Mouse (Mus musculus): ENCODE data around the gene Cacna1s. TPM values are rescaled to one million over a fixed set of nuclear protein-coding genes. Genes with fewer than 3 reads are reported as not detected.
A peak's percentile ranks its signal among the peaks of the same experiment; 100 is the strongest.

Gene Cacna1s
- polyA plus RNA-seq (2015; fragmentation: Nextera tagmentation; extraction: Ambion mirVana), result 0.10 and 0.29 TPM in 2 replicates

DNA sequence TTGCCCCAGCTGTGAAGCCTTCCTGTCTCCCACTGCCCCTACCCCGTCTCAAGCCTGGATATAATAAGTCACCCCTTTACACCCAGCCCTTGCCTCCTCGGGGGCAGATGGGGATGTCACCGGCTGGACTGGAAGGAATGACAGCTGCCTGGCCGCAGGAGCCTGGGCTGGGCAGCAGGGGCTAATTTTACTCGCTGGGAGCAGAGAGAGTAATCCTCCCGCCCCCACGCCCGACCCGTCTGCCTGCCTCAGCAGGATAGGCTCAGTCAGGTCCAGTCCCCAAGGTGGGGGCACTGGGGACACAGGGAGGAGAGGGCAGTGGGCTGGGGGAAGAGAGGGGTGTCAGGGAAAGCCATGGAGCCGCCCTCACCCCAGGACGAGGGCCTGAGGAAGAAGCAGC is at the start of gene Cacna1s:
TSS of gene Cacna1s (plus strand) at position 204 of the 400 bp plus-strand sequence.
- Histone ChIP-seq H3K27me3 (peaks cover 52% of the 10 kb centered on the region), H3K9me3 (no peaks in the 10 kb centered on the region), H3K4me3 (no peak within 1 kb of the TSS), H3K27ac (no peak within 1 kb of the TSS), H3K4me2 (no peak within 1 kb of the TSS), H3K4me1 (replicated peaks) (peaks cover 23% of the 10 kb centered on the region), H3K36me3 (no peaks in the 10 kb centered on the region), H3K9ac (peak within 1 kb of the TSS; percentile 24; the same call in 1 of the 2 replicates)
- ATAC-seq (ENCODE audit: low FRiP score), result no peak
- WGBS, result 40% methylated on average over 11 of the region's 11 CpGs

DNA sequence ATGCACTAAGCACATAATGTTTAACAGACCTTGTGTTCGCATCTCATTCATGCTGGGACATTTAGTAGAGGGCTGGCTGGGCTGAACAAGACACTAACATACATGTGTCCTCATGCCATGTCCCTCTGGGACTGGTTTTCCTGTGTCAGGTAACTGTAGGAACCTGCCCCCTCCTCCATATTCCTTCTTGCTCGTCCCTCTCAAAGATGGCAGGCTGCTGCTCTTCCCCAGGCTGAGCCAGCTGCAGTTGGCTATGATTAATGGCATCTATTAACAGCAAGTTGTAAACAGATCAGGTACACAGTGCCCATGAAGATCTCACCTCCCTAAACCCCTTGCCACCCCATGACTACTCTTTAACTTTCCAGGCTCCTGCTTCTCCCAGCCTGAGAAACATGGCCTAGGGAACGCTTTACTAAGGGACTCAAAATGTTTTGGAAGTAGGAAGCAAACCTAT is 46.2 kb upstream of the Cacna1s start, which contains the start of gene Igfn1:
TSS of gene Igfn1 (minus strand) at position 51 of the 457 bp plus-strand sequence.
- H3K9me3 ChIP-seq, result no peaks in the 10 kb centered on the region
- no peak for ATAC-seq (ENCODE audit: low FRiP score)
- H3K27me3 ChIP-seq, result peaks cover 31% of the 10 kb centered on the region
- no peak within 1 kb of the TSS; the same call in 1 of the 2 replicates for H3K4me3 ChIP-seq
- H3K9ac ChIP-seq, result no peak within 1 kb of the TSS
- H3K4me1 ChIP-seq (replicated peaks), result peaks cover 12% of the 10 kb centered on the region
- WGBS, result 78% methylated on average over 3 of the region's 3 CpGs
- H3K36me3 ChIP-seq, result no peaks in the 10 kb centered on the region
- no peak within 1 kb of the TSS for H3K27ac ChIP-seq
- H3K4me2 ChIP-seq, result peak within 1 kb of the TSS; percentile 64

DNA sequence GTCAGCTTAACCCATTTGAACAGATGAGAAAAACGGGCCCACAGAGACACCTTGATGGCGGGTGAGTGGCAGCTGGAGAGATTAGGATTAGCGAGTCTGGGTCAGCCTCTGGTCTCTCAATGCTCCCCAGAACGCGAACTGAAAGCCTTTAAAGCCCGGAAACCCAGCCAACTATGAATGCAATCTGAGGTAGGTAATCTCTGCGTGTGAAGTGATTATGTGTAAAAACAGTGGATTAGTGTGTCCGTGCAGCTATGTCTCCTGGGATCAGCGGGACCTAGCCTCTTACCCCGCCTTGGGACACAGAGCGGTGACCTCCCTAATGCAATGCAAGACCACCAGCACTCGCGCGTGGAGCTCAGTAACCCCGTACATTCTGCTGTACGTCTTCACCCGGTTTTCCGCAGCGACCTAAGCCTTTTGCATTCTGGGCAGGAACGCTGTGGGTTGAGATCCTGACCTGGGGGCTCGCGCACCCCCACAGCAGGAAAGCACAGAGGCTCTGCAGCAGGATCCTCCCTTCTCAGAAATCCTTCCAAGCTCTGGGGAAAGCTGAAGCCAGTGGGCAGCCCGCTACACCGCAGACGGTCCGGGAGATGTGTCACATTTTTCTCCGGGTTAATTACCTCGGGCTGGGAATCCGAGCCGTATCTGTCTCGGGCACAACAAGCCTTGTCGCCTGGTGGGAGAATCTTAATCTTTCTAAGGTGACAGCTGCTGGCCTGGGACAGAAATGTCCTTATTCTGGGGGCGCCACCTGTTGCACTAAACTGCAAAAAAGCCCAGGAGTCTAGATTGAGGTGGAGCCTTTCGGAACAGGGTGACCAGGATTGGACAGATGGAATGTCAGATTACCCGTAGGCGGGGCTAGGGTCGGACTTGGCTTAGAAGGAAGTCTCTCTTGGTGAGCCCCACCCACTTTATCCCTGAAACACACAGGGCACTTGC is 45.1 kb upstream of the Cacna1s start, which contains the start of gene Tmem9:
TSS of gene Tmem9 (plus strand) at position 940 of the 948 bp plus-strand sequence.
- 3% methylated on average over 37 of the region's 37 CpGs for WGBS
- peak; percentile 79 for ATAC-seq (ENCODE audit: low FRiP score)
- Histone ChIP-seq H3K36me3 (no peaks in the 10 kb centered on the region), H3K4me1 (replicated peaks) (peaks cover 12% of the 10 kb centered on the region), H3K27ac (no peak within 1 kb of the TSS), H3K9ac (peak within 1 kb of the TSS; percentile 49), H3K27me3 (peaks cover 31% of the 10 kb centered on the region), H3K4me3 (peak within 1 kb of the TSS; percentile 39), H3K9me3 (no peaks in the 10 kb centered on the region), H3K4me2 (peak within 1 kb of the TSS; percentile 64)

DNA sequence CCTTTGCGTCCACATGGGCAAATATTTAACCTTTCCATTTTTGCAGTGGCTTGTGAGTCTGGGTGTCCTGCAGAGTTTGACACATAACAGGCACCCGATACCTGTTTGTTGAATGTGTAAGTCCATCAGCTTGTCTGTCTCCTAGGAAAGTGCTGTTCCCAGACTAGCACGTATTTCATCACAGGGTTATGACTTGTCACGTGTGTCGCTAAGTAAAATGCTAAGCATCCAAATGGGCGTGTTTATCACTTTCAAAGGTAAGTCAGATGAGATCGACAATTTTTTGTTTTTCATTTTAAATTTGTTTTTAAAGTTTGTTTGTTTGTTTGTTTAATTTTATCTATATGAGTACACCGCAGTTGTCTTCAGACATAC is 44.4 kb upstream of the Cacna1s start:
- Histone ChIP-seq H3K9ac (no peak overlapping the region), H3K27me3 (peaks cover 31% of the 10 kb centered on the region), H3K36me3 (no peaks in the 10 kb centered on the region), H3K4me2 (peak overlapping the region; percentile 64), H3K9me3 (no peaks in the 10 kb centered on the region), H3K4me3 (peak overlapping the region; percentile 39), H3K4me1 (replicated peaks) (peaks cover 12% of the 10 kb centered on the region), H3K27ac (no peak overlapping the region)
- 0 out of 2 replicates have a peak, but pooled peaks have one; percentile 24 for ATAC-seq (ENCODE audit: low FRiP score)
- WGBS, result 24% methylated on average over 8 of the region's 8 CpGs

DNA sequence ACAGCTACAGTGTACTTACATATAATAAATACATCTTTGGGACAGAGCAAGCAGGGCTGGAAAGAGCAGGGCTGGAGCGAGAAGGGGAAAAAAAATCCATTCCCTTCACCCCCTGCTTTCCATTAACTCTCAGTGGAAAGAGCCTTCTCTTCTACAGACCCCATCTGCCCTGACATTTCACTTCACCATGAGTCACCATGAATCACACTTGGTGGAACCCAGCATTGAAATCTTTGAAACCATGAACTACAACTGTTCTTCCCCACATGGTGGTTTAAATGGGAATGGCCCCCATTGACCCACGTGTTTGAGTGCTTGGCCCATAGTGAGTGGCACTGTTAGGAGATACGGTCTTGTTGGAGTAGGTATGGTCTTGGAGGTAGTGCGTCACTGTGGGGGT is 42.3 kb upstream of the Cacna1s start:
- ATAC-seq (ENCODE audit: low FRiP score), result no peak
- Histone ChIP-seq H3K9me3 (no peaks in the 10 kb centered on the region), H3K9ac (no peak overlapping the region), H3K27me3 (peaks cover 28% of the 10 kb centered on the region), H3K4me1 (replicated peaks) (peaks cover 12% of the 10 kb centered on the region), H3K4me2 (no peak overlapping the region), H3K4me3 (no peak overlapping the region), H3K27ac (no peak overlapping the region), H3K36me3 (no peaks in the 10 kb centered on the region)
- 86% methylated on average over 4 of the region's 4 CpGs for WGBS

DNA sequence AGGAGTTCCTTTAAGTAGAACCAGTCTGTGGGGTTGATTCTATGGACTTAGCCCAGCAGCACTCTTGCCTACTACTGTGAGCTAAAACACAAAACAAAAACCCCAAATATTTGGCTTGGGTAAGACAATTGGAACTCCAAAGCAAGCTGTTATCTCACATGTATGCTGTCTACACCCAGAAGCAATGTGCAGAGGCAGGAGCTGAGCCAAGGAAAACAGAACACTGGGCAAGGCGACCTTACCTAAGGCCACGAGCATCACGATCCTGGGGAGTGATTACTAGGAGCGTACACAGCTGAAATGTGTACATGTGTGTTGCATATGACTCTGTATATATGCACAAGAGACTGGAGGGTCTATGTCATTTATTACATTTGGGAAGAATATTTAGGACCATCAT is 39.0 kb upstream of the Cacna1s start:
- Histone ChIP-seq H3K4me2 (no peak overlapping the region), H3K9me3 (no peaks in the 10 kb centered on the region), H3K4me1 (replicated peaks) (peaks cover 7% of the 10 kb centered on the region), H3K4me3 (no peak overlapping the region), H3K27ac (no peak overlapping the region), H3K36me3 (no peaks in the 10 kb centered on the region), H3K27me3 (0 out of 2 replicates have a peak, but pooled peaks cover 4% of the 10 kb centered on the region), H3K9ac (no peak overlapping the region)
- no peak for ATAC-seq (ENCODE audit: low FRiP score)
- WGBS, result 87% methylated on average over 4 of the region's 4 CpGs

DNA sequence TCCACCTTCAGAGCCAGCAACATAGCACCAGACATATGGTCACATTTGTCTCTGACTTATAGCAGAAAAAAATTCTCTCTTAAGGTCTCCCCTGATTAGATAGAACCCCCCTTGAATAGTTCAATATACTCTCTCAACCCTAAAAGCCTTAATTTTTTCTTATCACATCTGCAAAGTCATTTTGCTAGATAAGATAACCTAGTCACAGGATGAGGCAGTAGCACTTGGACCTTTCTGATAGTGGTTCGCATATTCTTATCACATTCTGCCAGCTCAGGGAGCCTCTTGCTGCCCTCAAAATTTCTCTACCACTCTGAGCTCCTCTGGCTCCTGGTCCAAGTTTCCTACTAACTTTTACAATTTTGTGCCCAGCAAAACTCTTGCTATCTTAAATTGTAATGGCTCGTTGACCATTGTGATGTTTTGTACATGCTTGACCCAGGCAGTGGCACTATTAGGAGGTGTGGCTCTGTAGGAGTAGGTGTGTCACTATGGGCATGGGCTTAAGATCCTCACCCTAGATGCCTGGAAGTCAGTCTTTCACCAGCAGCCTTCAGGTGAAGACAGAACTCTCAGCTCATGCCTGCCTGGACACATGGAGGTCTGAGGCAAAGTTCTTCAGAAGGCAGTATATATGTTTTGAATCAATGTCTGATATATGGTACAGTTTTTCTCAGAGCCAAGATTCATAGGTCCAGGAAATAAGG is 37.6 kb upstream of the Cacna1s start:
- no peak overlapping the region for H3K4me2 ChIP-seq
- H3K27ac ChIP-seq, result no peak overlapping the region
- H3K27me3 ChIP-seq, result no peaks in the 10 kb centered on the region
- H3K36me3 ChIP-seq, result no peaks in the 10 kb centered on the region
- no peak overlapping the region for H3K9ac ChIP-seq
- WGBS, result 86% methylated on average over 2 of the region's 2 CpGs
- peaks cover 18% of the 10 kb centered on the region for H3K4me1 ChIP-seq (replicated peaks)
- no peak for ATAC-seq (ENCODE audit: low FRiP score)
- H3K9me3 ChIP-seq, result no peaks in the 10 kb centered on the region
- no peak overlapping the region for H3K4me3 ChIP-seq

DNA sequence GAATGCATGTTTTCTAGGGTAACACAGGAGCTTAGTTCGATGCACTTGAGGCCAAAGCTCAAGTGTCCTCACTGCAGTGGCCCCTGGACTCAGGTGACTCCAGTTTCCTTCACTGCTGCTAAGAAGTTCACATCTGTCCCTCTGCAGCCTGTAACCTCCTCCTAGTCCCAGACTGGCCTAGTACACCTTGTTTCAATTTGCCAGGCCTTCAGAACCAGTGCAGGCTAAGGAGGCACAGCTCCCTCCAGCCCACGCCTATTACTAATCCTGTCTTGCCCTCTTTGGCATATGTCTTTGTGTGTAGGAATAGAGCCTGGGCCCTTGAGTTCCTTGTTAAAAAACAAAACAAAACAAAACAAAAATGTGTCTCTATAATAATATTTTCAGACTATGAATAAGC is 35.2 kb upstream of the Cacna1s start:
- H3K27ac ChIP-seq, result peak overlapping the region; percentile 36
- no peak overlapping the region for H3K9ac ChIP-seq
- peaks cover 19% of the 10 kb centered on the region for H3K36me3 ChIP-seq
- H3K4me2 ChIP-seq, result no peak overlapping the region
- no peak overlapping the region for H3K4me3 ChIP-seq
- peaks cover 18% of the 10 kb centered on the region for H3K4me1 ChIP-seq (replicated peaks)
- no peaks in the 10 kb centered on the region for H3K27me3 ChIP-seq
- WGBS, result 76% methylated on average over 2 of the region's 2 CpGs
- peak; percentile 52 for ATAC-seq (ENCODE audit: low FRiP score)
- H3K9me3 ChIP-seq, result no peaks in the 10 kb centered on the region

DNA sequence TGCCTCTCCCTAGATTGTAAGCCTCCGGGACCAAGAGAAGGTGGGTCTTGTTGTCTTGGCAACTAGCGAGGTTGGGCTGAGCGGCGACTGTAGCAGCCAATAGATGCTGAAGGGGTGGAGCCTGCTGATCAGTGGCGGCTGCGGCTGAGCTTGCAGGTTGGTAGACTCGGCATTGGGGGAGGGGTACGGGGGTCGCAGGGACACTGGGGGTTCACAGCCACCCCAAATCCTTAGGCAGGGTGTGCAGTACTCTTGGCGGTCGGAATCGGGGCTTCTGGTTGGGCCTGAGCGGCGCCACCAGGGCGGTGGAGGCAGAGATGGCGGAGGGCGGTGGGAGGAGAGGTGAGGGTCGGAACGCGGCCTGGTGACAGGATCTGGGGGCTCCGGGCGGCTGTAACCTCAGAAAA is 34.6 kb upstream of the Cacna1s start:
- Histone ChIP-seq H3K27ac (peak overlapping the region; percentile 85), H3K4me2 (peak overlapping the region; percentile 95), H3K4me1 (replicated peaks) (peaks cover 18% of the 10 kb centered on the region), H3K9ac (peak overlapping the region; percentile 90), H3K4me3 (peak overlapping the region; percentile 84), H3K36me3 (peaks cover 25% of the 10 kb centered on the region), H3K27me3 (no peaks in the 10 kb centered on the region), H3K9me3 (no peaks in the 10 kb centered on the region)
- under 1% methylated on average over 22 of the region's 22 CpGs for WGBS
- ATAC-seq (ENCODE audit: low FRiP score), result peak; percentile 99

DNA sequence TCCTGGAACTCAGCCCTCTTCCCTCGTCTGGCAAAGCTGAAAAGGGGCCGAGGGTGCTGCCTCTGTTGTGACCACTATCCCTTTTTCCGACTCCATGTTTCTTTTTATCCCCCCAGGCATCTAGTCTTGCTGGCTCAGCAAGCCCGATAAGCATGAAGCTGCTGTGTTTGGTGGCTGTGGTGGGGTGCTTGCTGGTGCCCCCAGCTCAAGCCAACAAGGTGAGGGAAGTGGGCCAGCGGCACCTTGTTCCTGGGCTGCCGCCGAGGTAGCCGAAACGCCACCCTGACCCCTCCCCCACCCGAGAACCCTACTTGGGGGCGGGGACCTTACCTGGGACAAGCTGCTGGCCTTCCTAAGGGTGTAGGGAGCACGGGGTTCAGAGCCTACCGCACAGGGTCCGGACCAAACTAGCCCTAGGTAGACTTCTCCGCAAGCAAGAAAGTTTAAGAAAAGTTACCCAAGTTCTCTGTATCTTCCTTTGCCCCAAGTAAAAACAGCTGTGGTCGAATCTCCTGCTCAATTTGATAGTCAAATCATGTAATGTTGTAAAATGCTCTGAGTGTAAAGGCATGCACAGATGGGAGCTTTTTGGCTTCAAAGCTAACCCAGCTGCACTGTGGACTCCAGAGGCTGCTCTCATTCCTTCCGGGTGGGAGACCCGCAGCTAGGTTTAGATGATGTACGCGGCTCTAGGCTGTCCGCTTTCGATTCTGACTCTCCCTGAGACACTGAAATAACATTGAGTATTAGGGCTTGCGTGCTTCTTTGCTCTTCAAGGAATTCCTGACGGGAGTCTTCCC is 34.0 kb upstream of the Cacna1s start:
- H3K4me3 ChIP-seq, result peak overlapping the region; percentile 84
- H3K4me2 ChIP-seq, result peak overlapping the region; percentile 95
- H3K36me3 ChIP-seq, result peaks cover 32% of the 10 kb centered on the region
- 4% methylated on average over 24 of the region's 24 CpGs for WGBS
- peak overlapping the region; percentile 90 for H3K9ac ChIP-seq
- peaks cover 18% of the 10 kb centered on the region for H3K4me1 ChIP-seq (replicated peaks)
- H3K27ac ChIP-seq, result peak overlapping the region; percentile 85
- H3K27me3 ChIP-seq, result no peaks in the 10 kb centered on the region
- no peaks in the 10 kb centered on the region for H3K9me3 ChIP-seq
- ATAC-seq (ENCODE audit: low FRiP score), result peak; percentile 62

DNA sequence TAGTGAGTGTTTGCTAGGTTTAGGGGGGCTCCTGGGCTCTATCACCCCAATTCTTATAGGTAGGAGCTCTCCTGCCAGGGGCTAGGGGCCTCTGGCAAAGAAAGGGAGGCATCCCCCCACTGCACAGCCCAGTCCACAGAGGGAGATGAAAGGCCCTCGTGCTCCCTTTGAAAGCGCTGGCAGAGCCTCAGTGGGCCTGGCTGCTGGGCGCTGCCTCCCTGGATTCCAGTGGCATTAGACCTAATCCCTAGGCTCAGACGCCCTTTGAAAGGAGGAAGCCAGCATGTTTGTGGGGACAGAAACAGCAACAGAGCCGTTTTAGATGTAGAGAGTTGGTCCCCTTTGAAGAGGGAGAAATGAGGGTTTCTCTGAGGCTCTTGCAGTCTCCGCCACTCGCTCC is 22.3 kb upstream of the Cacna1s start:
- Histone ChIP-seq H3K36me3 (peaks cover 100% of the 10 kb centered on the region), H3K9ac (no peak overlapping the region), H3K27ac (no peak overlapping the region; the same call in 1 of the 2 replicates), H3K9me3 (no peaks in the 10 kb centered on the region), H3K4me3 (no peak overlapping the region), H3K4me1 (replicated peaks) (no peaks in the 10 kb centered on the region), H3K4me2 (no peak overlapping the region), H3K27me3 (no peaks in the 10 kb centered on the region)
- no peak for ATAC-seq (ENCODE audit: low FRiP score)
- 72% methylated on average over 7 of the region's 7 CpGs for WGBS
